Mouse (Mus musculus) forebrain, embryonic 16.5 days (tissue): ENCODE measurements at regions not wholly inside any gene's neighbourhood (a gene's known extent, or its start where the extent isn't known, plus 50 kb on each side); places are given as distances from the start of the nearest gene placed in this dataset.

Experiments used
- ATAC-seq: fragments of 200-750 bp; cut with Nextera tagmentation; 2 replicates; pipeline ENCODE4 v1.8.0; 2017; ENCODE audit warnings: mild to moderate bottlenecking, moderate library complexity
- H3K27ac ChIP-seq: fragments of 300-500 bp; sonication (generic); 2 replicates; pipeline ENCODE4 v1.5.1; 2014; ENCODE audit warnings: low read length, control low read depth
- H3K27me3 ChIP-seq: fragments of 300-500 bp; sonication (generic); replicated peaks from 2 replicates; pipeline ENCODE4 v1.6.1; 2014; ENCODE audit warnings: low read length; ENCODE audit not compliant: control insufficient read depth, insufficient read depth
- H3K36me3 ChIP-seq: fragments of 300-500 bp; sonication (generic); 2 replicates; pipeline ENCODE4 v1.6.1; 2014; ENCODE audit not compliant: control insufficient read depth, insufficient read depth
- H3K4me1 ChIP-seq: fragments of 300-500 bp; sonication (generic); replicated peaks from 2 replicates; pipeline ENCODE4 v1.6.1; 2014; ENCODE audit warnings: low read length; ENCODE audit not compliant: control insufficient read depth, insufficient read depth
- H3K4me2 ChIP-seq: fragments of 300-500 bp; sonication (generic); 2 replicates; pipeline ENCODE4 v1.6.1; 2014; ENCODE audit warnings: mild to moderate bottlenecking, low read length, control low read depth
- H3K4me3 ChIP-seq: fragments of 300-500 bp; sonication (generic); replicated peaks from 2 replicates; pipeline ENCODE4 v1.5.1; 2014; ENCODE audit warnings: mild to moderate bottlenecking, low read length, control low read depth
- H3K9ac ChIP-seq: fragments of 300-500 bp; sonication (generic); replicated peaks from 2 replicates; pipeline ENCODE4 v1.6.1; 2014; ENCODE audit warnings: low read depth, low read length, control low read depth
- H3K9me3 ChIP-seq: fragments of 300-500 bp; sonication (generic); 2 replicates; pipeline ENCODE4 v1.6.1; 2016; ENCODE audit warnings: low read length; ENCODE audit not compliant: control insufficient read depth
- WGBS: fragments of 180-500 bp; shearing (Covaris S2); extraction: QIAGEN DNeasy Blood & Tissue Kit; methylation state at CpG from one replicate; pipeline ENCODE4 v1.1.7; 2014; 5-methylcytosine and 5-hydroxymethylcytosine counted together

DNA sequence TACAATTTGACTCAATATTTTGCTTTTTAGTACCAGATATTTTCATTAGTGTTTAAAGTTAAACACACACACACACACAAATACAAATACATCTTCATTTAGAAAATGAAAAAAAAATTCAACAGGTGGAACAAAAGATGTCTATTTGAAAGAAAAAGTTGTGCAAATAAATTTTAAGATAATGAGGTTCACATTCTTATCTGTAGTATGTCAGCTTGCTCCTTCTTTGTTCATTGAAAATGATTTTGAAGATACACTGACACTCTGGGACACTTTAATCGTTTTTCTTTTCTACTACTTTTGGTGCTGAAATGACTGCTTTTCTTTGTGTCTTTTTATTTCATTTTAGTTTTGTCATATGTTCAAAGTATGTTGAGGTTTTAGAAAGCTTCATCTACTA, 732.9 kb upstream of the Nudt12 start:
- Histone ChIP-seq H3K27ac (no peak overlapping the region), H3K4me1 (no peaks in the 10 kb centered on the region), H3K9ac (no peak overlapping the region), H3K36me3 (no peaks in the 10 kb centered on the region), H3K27me3 (no peaks in the 10 kb centered on the region), H3K4me2 (no peak overlapping the region), H3K9me3 (no peaks in the 10 kb centered on the region), H3K4me3 (no peak overlapping the region)
- no peak for ATAC-seq
- 73% methylated on average over 1 of the region's 1 CpGs for WGBS
